Mouse (Mus musculus): Measurements from ENCODE around the gene Slf1. TPM values are rescaled to one million over a fixed set of nuclear protein-coding genes. Genes with fewer than 3 reads are reported as not detected.

Slf1 gene
- 41.6 and 42.2 TPM in 2 replicates for polyA plus RNA-seq (2014; fragmentation: Nextera tagmentation; extraction: Ambion mirVana)

- peak; percentile 97 for DNase-seq (ENCODE audit: low spot score, missing footprints)
- H3K27ac ChIP-seq (ENCODE audit: low read depth, low read length) = peak within 1 kb of the TSS; percentile 82
- peak within 1 kb of the TSS; percentile 91 for H3K4me3 ChIP-seq (ENCODE audit: low read depth, low read length)
- H3K4me1 ChIP-seq (ENCODE audit: control insufficient read depth, insufficient read depth, low read length) = peaks cover 2% of the 10 kb centered on the region; the same call in 1 of the 2 replicates
- H3K27me3 ChIP-seq (ENCODE audit: control insufficient read depth, insufficient read depth, low read length) = no peaks in the 10 kb centered on the region
- peak within 1 kb of the TSS; percentile 83 for H3K9ac ChIP-seq (ENCODE audit: low read length)
- ATAC-seq (ENCODE audit: low FRiP score) = peak; percentile 98
- H3K9me3 ChIP-seq (ENCODE audit: control insufficient read depth, low read length) = no peaks in the 10 kb centered on the region
- peak within 1 kb of the TSS; percentile 61 for H3K4me2 ChIP-seq
- no peaks in the 10 kb centered on the region; the same call in 1 of the 2 replicates for H3K36me3 ChIP-seq (ENCODE audit: control insufficient read depth, insufficient read depth, low read length)
- under 1% methylated on average over 60 of the region's 65 CpGs for WGBS
Measured at GRCm38 (mm10) chr13:77134931-77135620, at the start of gene Slf1, which contains the start of gene 2210408I21Rik. Gene Slf1 (minus strand): TSS chr13:77135473. Gene 2210408I21Rik (plus strand): TSS chr13:77135540.

GRCm38 (mm10) chr13:77177931-77178330, 42.7 kb upstream of the Slf1 start:
- no peak overlapping the region for H3K4me3 ChIP-seq (ENCODE audit: low read depth, low read length)
- ATAC-seq (ENCODE audit: low FRiP score) (no peak), DNase-seq (ENCODE audit: low spot score, missing footprints) (no peak)
- H3K4me1 ChIP-seq (ENCODE audit: control insufficient read depth, insufficient read depth, low read length) = no peaks in the 10 kb centered on the region
- no peak overlapping the region for H3K27ac ChIP-seq (ENCODE audit: low read depth, low read length)
- no peak overlapping the region for H3K9ac ChIP-seq (ENCODE audit: low read length)
- no peak overlapping the region for H3K4me2 ChIP-seq
- no peaks in the 10 kb centered on the region for H3K36me3 ChIP-seq (ENCODE audit: control insufficient read depth, insufficient read depth, low read length)
- no peaks in the 10 kb centered on the region for H3K9me3 ChIP-seq (ENCODE audit: control insufficient read depth, low read length)
- H3K27me3 ChIP-seq (ENCODE audit: control insufficient read depth, insufficient read depth, low read length) = no peaks in the 10 kb centered on the region

- H3K27ac ChIP-seq (ENCODE audit: low read depth, low read length) = no peak overlapping the region
- H3K4me3 ChIP-seq (ENCODE audit: low read depth, low read length) = no peak overlapping the region
- H3K36me3 ChIP-seq (ENCODE audit: control insufficient read depth, insufficient read depth, low read length) = no peaks in the 10 kb centered on the region
- H3K9me3 ChIP-seq (ENCODE audit: control insufficient read depth, low read length) = no peaks in the 10 kb centered on the region
- no peak overlapping the region for H3K9ac ChIP-seq (ENCODE audit: low read length)
- H3K4me2 ChIP-seq = no peak overlapping the region
- DNase-seq (ENCODE audit: low spot score, missing footprints) (no peak), ATAC-seq (ENCODE audit: low FRiP score) (no peak)
- WGBS = 86% methylated on average over 2 of the region's 2 CpGs
- H3K27me3 ChIP-seq (ENCODE audit: control insufficient read depth, insufficient read depth, low read length) = no peaks in the 10 kb centered on the region
- H3K4me1 ChIP-seq (ENCODE audit: control insufficient read depth, insufficient read depth, low read length) = peaks cover 2% of the 10 kb centered on the region; the same call in 1 of the 2 replicates
Measured at GRCm38 (mm10) chr13:77140890-77141289, 5.6 kb upstream of the Slf1 start.

- ATAC-seq (ENCODE audit: low FRiP score) = peak; percentile 74
- Histone ChIP-seq H3K36me3 (ENCODE audit: control insufficient read depth, insufficient read depth, low read length) (no peaks in the 10 kb centered on the region; the same call in 1 of the 2 replicates), H3K27me3 (ENCODE audit: control insufficient read depth, insufficient read depth, low read length) (no peaks in the 10 kb centered on the region), H3K27ac (ENCODE audit: low read depth, low read length) (peak overlapping the region; percentile 54), H3K9ac (ENCODE audit: low read length) (peak overlapping the region; percentile 83), H3K4me2 (peak overlapping the region; percentile 61), H3K4me1 (ENCODE audit: control insufficient read depth, insufficient read depth, low read length) (peaks cover 2% of the 10 kb centered on the region; the same call in 1 of the 2 replicates), H3K4me3 (ENCODE audit: low read depth, low read length) (peak overlapping the region; percentile 91), H3K9me3 (ENCODE audit: control insufficient read depth, low read length) (no peaks in the 10 kb centered on the region)
- DNase-seq (ENCODE audit: low spot score, missing footprints) = no peak
- under 1% methylated on average over 11 of the region's 11 CpGs for WGBS
Measured at GRCm38 (mm10) chr13:77135621-77135981, 328 bp upstream of the Slf1 start.

GRCm38 (mm10) chr13:77131132-77131531, 4.1 kb downstream of the Slf1 start:
- Histone ChIP-seq H3K9ac (ENCODE audit: low read length) (no peak overlapping the region), H3K36me3 (ENCODE audit: control insufficient read depth, insufficient read depth, low read length) (no peaks in the 10 kb centered on the region; the same call in 1 of the 2 replicates), H3K27me3 (ENCODE audit: control insufficient read depth, insufficient read depth, low read length) (no peaks in the 10 kb centered on the region), H3K4me2 (no peak overlapping the region), H3K9me3 (ENCODE audit: control insufficient read depth, low read length) (no peaks in the 10 kb centered on the region), H3K4me3 (ENCODE audit: low read depth, low read length) (no peak overlapping the region), H3K4me1 (ENCODE audit: control insufficient read depth, insufficient read depth, low read length) (no peaks in the 10 kb centered on the region; the same call in 1 of the 2 replicates), H3K27ac (ENCODE audit: low read depth, low read length) (no peak overlapping the region)
- no peak for DNase-seq (ENCODE audit: low spot score, missing footprints)
- 89% methylated on average over 2 of the region's 2 CpGs for WGBS
- ATAC-seq (ENCODE audit: low FRiP score) = no peak

GRCm38 (mm10) chr13:77128240-77128639, 7.0 kb downstream of the Slf1 start:
- Histone ChIP-seq H3K27ac (ENCODE audit: low read depth, low read length) (no peak overlapping the region), H3K4me3 (ENCODE audit: low read depth, low read length) (no peak overlapping the region), H3K9me3 (ENCODE audit: control insufficient read depth, low read length) (no peaks in the 10 kb centered on the region), H3K27me3 (ENCODE audit: control insufficient read depth, insufficient read depth, low read length) (no peaks in the 10 kb centered on the region), H3K4me1 (ENCODE audit: control insufficient read depth, insufficient read depth, low read length) (no peaks in the 10 kb centered on the region), H3K36me3 (ENCODE audit: control insufficient read depth, insufficient read depth, low read length) (no peaks in the 10 kb centered on the region; the same call in 1 of the 2 replicates), H3K4me2 (no peak overlapping the region), H3K9ac (ENCODE audit: low read length) (no peak overlapping the region)
- WGBS = 94% methylated on average over 2 of the region's 2 CpGs
- ATAC-seq (ENCODE audit: low FRiP score) = no peak
- DNase-seq (ENCODE audit: low spot score, missing footprints) = no peak

- no peaks in the 10 kb centered on the region for H3K4me1 ChIP-seq (ENCODE audit: control insufficient read depth, insufficient read depth, low read length)
- H3K36me3 ChIP-seq (ENCODE audit: control insufficient read depth, insufficient read depth, low read length) = no peaks in the 10 kb centered on the region
- H3K4me2 ChIP-seq = no peak overlapping the region
- 91% methylated on average over 3 of the region's 3 CpGs for WGBS
- no peak overlapping the region for H3K27ac ChIP-seq (ENCODE audit: low read depth, low read length)
- DNase-seq (ENCODE audit: low spot score, missing footprints) (no peak), ATAC-seq (ENCODE audit: low FRiP score) (no peak)
- no peak overlapping the region for H3K4me3 ChIP-seq (ENCODE audit: low read depth, low read length)
- no peaks in the 10 kb centered on the region for H3K9me3 ChIP-seq (ENCODE audit: control insufficient read depth, low read length)
- H3K27me3 ChIP-seq (ENCODE audit: control insufficient read depth, insufficient read depth, low read length) = no peaks in the 10 kb centered on the region
- H3K9ac ChIP-seq (ENCODE audit: low read length) = no peak overlapping the region
Measured at GRCm38 (mm10) chr13:77125159-77125558, 10.1 kb downstream of the Slf1 start.

GRCm38 (mm10) chr13:77118695-77119094, 16.6 kb downstream of the Slf1 start:
- no peaks in the 10 kb centered on the region for H3K27me3 ChIP-seq (ENCODE audit: control insufficient read depth, insufficient read depth, low read length)
- 96% methylated on average over 4 of the region's 4 CpGs for WGBS

GRCm38 (mm10) chr13:77107734-77108133, 27.5 kb downstream of the Slf1 start:
- Histone ChIP-seq H3K4me3 (ENCODE audit: low read depth, low read length) (no peak overlapping the region), H3K9ac (ENCODE audit: low read length) (no peak overlapping the region), H3K36me3 (ENCODE audit: control insufficient read depth, insufficient read depth, low read length) (no peaks in the 10 kb centered on the region), H3K4me2 (no peak overlapping the region), H3K27me3 (ENCODE audit: control insufficient read depth, insufficient read depth, low read length) (no peaks in the 10 kb centered on the region), H3K9me3 (ENCODE audit: control insufficient read depth, low read length) (no peaks in the 10 kb centered on the region), H3K27ac (ENCODE audit: low read depth, low read length) (no peak overlapping the region), H3K4me1 (ENCODE audit: control insufficient read depth, insufficient read depth, low read length) (no peaks in the 10 kb centered on the region)
- DNase-seq (ENCODE audit: low spot score, missing footprints) = no peak
- no peak for ATAC-seq (ENCODE audit: low FRiP score)

More at GRCm38 (mm10) chr13:77118695-77119094, 16.6 kb downstream of the Slf1 start:
- H3K27ac ChIP-seq (ENCODE audit: low read depth, low read length) = no peak overlapping the region
- no peaks in the 10 kb centered on the region for H3K9me3 ChIP-seq (ENCODE audit: control insufficient read depth, low read length)
- no peak overlapping the region for H3K4me2 ChIP-seq
- no peaks in the 10 kb centered on the region for H3K36me3 ChIP-seq (ENCODE audit: control insufficient read depth, insufficient read depth, low read length)
- no peak overlapping the region for H3K9ac ChIP-seq (ENCODE audit: low read length)
- DNase-seq (ENCODE audit: low spot score, missing footprints) (no peak), ATAC-seq (ENCODE audit: low FRiP score) (no peak)
- H3K4me1 ChIP-seq (ENCODE audit: control insufficient read depth, insufficient read depth, low read length) = no peaks in the 10 kb centered on the region
- H3K4me3 ChIP-seq (ENCODE audit: low read depth, low read length) = no peak overlapping the region
